Mouse (Mus musculus) layer of hippocampus, postnatal 25 days (tissue): ENCODE data around the gene 2210017I01Rik. TPM values are rescaled to one million over a fixed set of nuclear protein-coding genes. Genes with fewer than 3 reads are reported as not detected.

Experiments used
- DNase-seq, 2 experiments: peaks; one replicate each; pipeline ENCODE4 v3.0.0; 2022; ENCODE audit warnings: mixed read lengths in 2 of 2, low spot score in 1 of 2; ENCODE audit errors: extremely low spot score in 1 of 2
- total RNA-seq, 2 experiments: library from RNA; stranded (reverse); gene quantifications; 2 replicates each; pipeline ENCODE4 v1.2.3; 2021

2210017I01Rik gene
- total RNA-seq, 2 experiments from 2014 or later = not detected

DNA sequence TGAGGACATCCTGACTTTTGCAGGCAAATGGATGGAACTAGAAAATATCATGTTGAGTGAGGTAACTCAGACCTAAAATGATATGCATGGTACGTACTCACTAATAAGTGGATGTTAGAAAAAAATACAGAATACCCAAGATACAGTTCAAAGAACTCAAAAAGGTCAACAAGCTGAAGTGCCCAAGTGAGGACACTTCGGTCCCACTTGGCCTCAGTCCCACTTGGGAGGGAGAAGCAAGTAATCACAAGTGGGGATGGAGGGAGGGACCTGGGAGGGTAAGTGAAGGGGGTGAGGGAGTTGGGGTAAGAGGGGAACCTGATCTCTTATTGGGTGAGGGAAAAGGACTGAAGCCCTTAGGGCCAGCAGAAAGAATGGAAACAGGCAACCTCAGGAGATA lies 38.5 kb downstream of the 2210017I01Rik start:
- no peak for DNase-seq

DNA sequence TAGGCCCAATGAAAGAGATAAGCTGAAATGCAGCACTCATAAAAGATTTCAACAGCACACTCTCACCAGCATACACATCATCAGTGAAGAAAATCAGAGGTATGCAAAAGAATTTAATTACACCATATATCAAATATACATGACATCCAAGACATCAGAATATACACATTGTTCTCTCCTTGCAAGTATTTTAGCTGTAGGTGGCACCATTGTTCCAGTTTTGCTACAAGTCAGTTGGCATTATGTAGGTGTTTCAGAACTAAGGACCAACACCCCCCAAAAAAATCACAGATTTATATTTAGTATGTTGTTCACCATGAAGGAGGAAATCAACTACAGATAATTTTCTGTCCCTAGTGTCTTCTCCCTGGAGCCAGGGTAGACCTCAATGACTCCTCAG lies 41.9 kb downstream of the 2210017I01Rik start:
- DNase-seq = no peak

Other genes with a start within 250 kb of the 2210017I01Rik start
- gene Sprr2f, start 242.3 kb downstream of the 2210017I01Rik start, total RNA-seq = not detected
- not detected for gene Sprr2h, start 221.8 kb downstream of the 2210017I01Rik start, total RNA-seq
- not detected for gene Sprr2i, start 199.5 kb downstream of the 2210017I01Rik start, total RNA-seq
- not detected for gene Sprr2j-ps, start 189.4 kb downstream of the 2210017I01Rik start, total RNA-seq
- gene Gm9774, start 178.1 kb downstream of the 2210017I01Rik start, total RNA-seq = 1 to 10 TPM; 2.3 to 3.6 TPM
- gene Sprr2k, start 174.9 kb downstream of the 2210017I01Rik start, total RNA-seq = not detected
- not detected for gene Sprr1b, start 168.7 kb downstream of the 2210017I01Rik start, total RNA-seq
- gene Sprr3, start 148.8 kb downstream of the 2210017I01Rik start, total RNA-seq = not detected
- not detected for gene Sprr1a, start 121.6 kb downstream of the 2210017I01Rik start, total RNA-seq
- gene Sprr4, start 107.0 kb downstream of the 2210017I01Rik start, total RNA-seq = not detected
- not detected for gene 2310046K23Rik, start 73.0 kb downstream of the 2210017I01Rik start, total RNA-seq
- not detected for gene Ivl, start 33.8 kb downstream of the 2210017I01Rik start, total RNA-seq
- gene Smcp, start 18.5 kb downstream of the 2210017I01Rik start, total RNA-seq = not detected
- not detected for gene Lce6a, start 14.2 kb upstream of the 2210017I01Rik start, total RNA-seq
- not detected for gene Lce1a1, start 40.8 kb upstream of the 2210017I01Rik start, total RNA-seq
- not detected for gene Lce1b, start 49.4 kb upstream of the 2210017I01Rik start, total RNA-seq
- gene Lce1a2, start 62.8 kb upstream of the 2210017I01Rik start, total RNA-seq = not detected
- gene Lce1c, start 71.8 kb upstream of the 2210017I01Rik start, total RNA-seq = not detected
- gene Lce1d, start 79.7 kb upstream of the 2210017I01Rik start, total RNA-seq = not detected
- not detected for gene Lce1e, start 101.6 kb upstream of the 2210017I01Rik start, total RNA-seq
- not detected for gene Lce1f, start 112.9 kb upstream of the 2210017I01Rik start, total RNA-seq
- gene Gm38119, start 131.6 kb upstream of the 2210017I01Rik start, total RNA-seq = not detected
- not detected for gene Lce1g, start 144.8 kb upstream of the 2210017I01Rik start, total RNA-seq
- gene Lce1h, start 157.6 kb upstream of the 2210017I01Rik start, total RNA-seq = not detected
- gene Lce1i, start 171.4 kb upstream of the 2210017I01Rik start, total RNA-seq = not detected
- not detected for gene Lce1j, start 183.0 kb upstream of the 2210017I01Rik start, total RNA-seq
- not detected for gene Lce1k, start 200.4 kb upstream of the 2210017I01Rik start, total RNA-seq
- not detected for gene Kprp, start 219.8 kb upstream of the 2210017I01Rik start, total RNA-seq
- not detected for gene Lce1l, start 243.8 kb upstream of the 2210017I01Rik start, total RNA-seq